Mouse (Mus musculus): ENCODE data around the gene Tmf1.

Tmf1 gene

DNA sequence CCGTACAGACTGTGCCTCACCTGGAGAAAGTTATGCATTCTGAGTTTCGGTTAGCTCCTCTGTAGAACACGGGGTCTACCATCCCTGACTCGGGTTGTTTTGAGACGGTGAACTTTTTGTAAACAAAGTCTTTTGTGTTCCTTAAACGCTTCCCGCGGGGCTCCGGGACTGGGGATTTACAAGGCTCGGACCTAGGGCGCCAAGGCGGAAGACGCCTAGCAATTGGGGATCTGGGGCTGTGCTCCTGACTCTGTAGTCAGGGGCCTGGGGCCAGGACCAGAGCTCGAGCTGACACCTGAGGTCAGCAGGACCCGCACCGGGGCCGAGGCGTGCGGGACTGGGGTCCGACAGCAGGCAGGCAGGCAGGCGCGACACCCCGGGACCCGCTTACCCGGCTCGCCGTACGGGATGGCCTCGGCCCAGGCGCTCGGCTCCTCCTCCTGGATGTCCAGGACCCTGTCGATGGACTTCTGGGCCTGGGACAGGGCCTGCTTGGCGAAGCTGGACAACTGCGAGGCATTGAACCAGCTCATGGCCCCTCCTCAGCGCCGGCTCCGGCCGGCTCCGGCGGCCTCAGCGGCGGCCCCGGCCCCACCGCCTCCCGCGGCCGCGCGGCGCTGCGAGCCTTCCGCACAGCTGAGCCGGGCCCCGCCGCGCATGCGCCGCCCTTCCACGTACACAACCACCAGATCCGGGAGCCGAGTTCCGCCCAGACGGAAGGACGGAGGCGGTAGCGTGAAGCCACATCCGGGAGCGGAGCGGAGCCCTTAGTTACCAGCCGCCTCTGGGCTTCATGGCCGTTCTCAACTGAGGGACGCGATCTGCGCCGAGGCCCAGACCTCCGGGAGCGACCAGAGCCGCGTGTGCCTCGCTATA lies at the start of gene Tmf1:
TSS of gene Tmf1 (minus strand) at position 632 of the 876 bp plus-strand sequence.
- DNase-seq: peak; percentile 95 to 97

- no peak for DNase-seq
These were observed 48.3 kb upstream of the Tmf1 start for GRCm38 (mm10) chr6:97227067-97227847.

DNA sequence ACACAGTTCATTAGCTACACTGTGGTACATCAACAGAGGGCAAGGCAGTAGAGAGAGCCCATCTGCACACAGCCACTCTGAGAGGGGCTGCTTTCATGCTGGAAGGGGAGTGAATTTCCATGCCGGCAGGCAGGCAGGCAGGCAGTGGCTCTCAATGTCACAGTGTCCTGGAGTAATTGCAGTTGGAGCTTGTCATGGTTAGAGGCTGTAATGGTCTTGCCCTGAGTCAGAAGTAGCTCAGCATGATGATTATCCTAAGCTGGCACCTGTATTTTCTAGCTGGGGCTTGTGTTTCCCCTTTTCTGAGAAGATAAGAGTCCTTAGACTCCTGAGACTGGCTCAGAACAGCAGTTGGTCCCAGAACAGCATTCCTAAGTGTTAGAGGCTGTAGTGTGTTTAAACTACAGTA lies 47.2 kb upstream of the Tmf1 start:
- no peak for DNase-seq

DNA sequence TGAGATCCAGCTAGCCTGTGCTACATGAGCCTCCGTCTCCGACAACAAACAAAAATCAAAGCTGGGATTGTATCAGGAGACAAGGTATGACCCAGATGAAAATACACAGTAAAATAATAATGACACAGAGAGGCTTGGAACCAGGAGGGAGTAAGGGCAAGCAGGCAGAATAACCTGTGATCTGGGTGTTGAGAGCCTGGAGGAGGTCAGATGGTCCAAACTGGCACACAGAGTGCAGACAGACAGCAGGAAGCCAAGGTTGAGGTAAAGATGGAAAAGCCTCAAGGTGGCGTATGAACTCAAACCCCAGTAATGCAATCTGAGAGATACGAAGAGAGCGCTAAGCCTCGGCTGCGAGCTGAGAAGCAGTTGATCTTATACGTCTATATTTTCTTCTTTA lies 45.6 kb upstream of the Tmf1 start:
- no peak for DNase-seq

DNA sequence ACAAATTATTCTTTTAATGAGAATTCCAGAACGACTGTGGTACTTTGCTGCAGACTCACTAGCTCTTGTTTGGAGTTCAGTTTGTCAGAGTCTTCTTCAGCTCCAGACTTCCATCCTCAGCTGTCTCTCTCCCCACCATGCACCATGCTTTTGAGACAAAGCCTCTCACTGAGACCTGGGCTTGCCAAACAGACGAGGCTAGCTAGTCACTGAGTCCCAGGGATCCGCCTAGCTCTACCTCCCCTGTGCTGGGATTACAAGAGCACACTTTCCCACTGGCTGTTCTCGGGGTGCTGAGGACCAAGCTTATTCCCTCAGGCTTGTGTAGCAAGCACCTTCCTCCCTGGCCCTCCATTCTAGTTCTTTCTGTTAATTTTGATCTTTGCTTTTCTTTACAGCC lies 44.6 kb upstream of the Tmf1 start:
- no peak for DNase-seq

- no peak for DNase-seq
These were observed 44.1 kb upstream of the Tmf1 start for GRCm38 (mm10) chr6:97222931-97223467.

DNA sequence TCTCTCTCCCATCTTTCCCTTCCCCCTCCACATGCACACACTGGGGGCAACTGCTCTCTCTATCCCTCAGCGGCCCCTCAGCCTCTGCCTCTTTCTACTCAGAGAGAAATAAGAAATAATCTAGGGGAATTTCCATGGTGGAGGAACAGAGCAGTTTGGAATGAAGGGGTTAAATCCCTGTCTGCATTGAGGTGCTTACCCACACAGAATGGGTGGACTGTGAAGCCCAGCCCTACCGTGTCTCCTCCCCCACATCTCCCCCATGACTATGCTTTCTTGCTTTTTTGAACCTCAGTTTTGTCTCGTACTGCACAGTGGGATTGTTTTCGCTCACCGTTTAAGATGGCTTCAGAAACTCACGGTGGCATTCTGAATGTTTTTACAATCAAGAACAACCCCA lies 43.4 kb upstream of the Tmf1 start:
- DNase-seq: no peak

- DNase-seq: peak in 1 of 2 experiments; percentile 10
These were observed 42.5 kb upstream of the Tmf1 start for GRCm38 (mm10) chr6:97221205-97222025.

GRCm38 (mm10) chr6:97220672-97221071 lies 41.8 kb upstream of the Tmf1 start:
- no peak for DNase-seq

DNA sequence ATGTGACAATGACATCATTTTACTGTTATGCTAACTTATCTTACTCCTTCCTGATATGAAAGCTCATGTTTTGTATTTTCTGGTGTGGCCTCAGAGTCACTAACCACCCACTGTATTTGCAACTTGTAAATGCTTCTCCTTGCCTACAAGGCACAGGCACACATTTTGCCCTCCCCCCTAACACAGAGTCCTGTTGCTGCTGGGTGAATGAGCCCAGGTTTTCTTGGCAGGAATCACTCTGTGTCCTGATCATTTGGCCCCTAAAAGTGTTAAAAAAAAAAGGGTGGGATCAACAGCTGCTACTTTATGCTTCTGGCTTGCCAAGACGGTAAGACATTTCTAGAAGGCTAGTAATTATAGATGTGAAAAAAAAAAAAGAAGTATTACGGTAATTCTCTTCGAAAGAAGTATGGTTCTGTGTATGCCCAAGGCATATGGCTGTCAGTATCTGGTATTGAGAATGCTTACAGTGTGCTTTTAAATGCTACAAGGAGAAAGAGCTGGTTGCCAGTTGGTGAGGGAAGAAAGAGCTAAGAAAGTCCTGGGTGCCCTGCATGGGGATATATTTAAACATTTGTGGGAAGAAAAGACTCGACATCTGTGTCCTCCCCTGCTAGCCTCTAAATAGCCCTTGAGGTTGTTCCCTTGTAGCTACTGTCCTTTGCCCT lies 37.4 kb upstream of the Tmf1 start:
- DNase-seq: no peak

GRCm38 (mm10) chr6:97211981-97212380 lies 33.1 kb upstream of the Tmf1 start:
- peak; percentile 71 to 83 for DNase-seq

DNA sequence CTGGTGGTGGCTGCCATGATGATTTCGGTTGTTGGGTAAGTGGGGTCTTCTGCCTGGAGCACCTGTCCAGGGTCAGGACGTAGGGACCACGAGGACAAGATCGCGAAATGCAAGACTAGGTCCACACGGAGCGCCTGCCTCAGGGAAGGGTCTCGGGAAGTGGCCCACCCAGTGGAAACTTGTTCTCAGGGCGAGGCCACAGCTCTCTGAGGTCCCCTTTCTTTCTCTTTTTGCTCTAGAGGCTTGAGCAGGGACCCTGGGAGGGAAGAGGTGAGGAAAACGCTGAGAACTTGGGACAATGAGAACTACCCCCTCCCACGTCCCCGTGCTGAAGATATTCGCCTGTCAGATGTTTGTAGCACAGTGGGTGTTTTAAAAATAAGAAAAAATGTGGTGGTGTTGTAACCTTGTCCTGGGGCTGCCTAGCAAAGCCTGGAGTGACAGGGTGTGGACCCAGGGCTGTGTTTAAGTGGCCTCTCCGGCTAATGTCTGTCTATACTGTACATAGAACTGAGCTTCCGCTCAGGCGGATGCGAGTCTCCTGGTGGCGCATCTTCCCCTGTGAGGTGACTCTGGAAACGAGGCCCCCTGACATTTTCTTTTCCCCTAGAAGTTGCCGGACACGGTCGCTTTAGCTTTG lies 32.2 kb upstream of the Tmf1 start:
- DNase-seq: no peak

- peak; percentile 88 to 89 for DNase-seq
These were observed 31.5 kb upstream of the Tmf1 start, which contains the start of gene Arl6ip5 for GRCm38 (mm10) chr6:97210191-97210961. Gene Arl6ip5 (plus strand): TSS chr6:97210689.

DNA sequence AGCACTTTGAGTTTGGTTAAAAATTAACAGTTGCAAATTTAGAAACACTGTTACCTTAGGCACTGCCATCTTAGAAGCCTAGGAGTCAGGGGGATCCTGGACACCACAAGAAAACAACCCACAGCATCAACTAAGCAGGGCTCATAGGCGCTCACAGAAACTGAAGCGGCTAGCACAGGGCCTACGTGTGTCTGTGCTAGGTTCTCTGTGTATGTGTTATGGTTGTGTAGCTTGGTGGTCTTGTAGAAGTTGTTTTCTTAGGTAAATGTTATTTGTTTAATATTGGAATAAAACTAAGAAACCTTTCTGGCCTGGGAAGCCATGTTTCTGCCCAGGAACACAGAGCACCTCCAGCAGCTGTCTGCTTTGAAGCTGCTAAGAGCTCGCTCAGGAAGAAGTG lies 30.8 kb upstream of the Tmf1 start:
- no peak for DNase-seq

GRCm38 (mm10) chr6:97209201-97209600 lies 30.3 kb upstream of the Tmf1 start:
- DNase-seq: no peak

GRCm38 (mm10) chr6:97208406-97208805 lies 29.5 kb upstream of the Tmf1 start:
- DNase-seq: no peak

DNA sequence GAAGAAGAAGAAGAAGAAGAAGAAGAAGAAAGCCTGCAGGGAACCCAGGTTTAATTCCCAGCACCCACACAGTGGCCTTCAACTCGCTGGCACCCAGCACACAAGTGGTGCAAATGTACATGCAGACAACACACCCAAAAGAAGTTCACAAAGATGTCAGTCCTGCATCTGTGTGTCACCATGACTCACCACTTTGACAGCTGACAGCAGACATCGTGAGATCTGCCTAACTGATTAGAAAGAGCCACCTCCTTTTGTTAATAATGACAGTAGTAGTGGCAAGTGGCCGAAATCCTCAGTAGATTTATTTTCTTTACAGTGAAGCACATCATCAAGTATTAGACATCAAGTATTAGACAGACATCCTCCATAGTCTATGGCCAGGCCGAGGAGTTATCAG lies 28.2 kb upstream of the Tmf1 start:
- DNase-seq: no peak

DNA sequence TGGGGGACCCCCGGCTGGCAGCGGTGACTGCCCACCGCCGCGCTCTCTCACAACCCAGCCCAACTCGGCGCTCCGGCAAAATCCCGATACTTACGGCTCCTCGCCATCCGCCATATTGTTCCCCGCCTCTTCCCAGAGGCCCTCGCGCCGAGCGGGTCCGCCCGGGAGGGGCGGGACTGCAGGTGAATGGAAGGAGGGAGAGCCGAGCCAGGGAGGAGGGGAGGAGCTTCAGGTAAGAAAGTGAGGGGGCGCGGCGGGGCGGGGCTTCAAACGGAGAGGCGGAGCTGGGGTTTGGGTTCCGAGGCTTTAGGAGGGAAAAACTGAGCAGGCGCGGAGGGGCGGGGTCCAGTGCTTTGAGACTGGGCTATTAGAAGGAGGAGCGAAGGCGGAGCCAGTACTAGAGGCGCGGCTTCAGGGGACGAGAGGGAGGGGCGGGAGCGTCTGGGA lies 26.5 kb upstream of the Tmf1 start, which contains the start of gene Uba3:
TSS of gene Uba3 (minus strand) at position 209 of the 447 bp plus-strand sequence.
- DNase-seq: peak; percentile 100

DNA sequence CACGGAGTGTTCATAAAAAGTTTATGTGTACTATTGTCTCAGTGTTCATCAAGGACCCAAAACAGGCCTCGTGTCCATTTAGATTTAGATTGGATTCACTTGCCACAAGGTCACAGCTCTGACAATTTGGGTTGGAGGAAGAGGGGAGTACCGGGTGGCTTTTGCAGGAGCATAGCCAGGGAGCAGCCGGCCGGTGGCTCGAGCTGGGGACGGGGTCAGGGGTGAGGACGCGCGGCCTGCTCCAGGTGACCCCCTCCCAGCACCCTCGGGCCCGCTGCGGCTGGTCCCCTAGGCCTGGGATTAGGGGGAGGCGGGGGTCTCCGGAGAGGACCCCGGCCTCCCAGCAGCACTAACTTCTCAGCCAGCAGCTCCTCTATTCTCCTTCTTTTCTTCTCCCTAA lies 26.0 kb upstream of the Tmf1 start:
- DNase-seq: peak; percentile 55 to 56

DNA sequence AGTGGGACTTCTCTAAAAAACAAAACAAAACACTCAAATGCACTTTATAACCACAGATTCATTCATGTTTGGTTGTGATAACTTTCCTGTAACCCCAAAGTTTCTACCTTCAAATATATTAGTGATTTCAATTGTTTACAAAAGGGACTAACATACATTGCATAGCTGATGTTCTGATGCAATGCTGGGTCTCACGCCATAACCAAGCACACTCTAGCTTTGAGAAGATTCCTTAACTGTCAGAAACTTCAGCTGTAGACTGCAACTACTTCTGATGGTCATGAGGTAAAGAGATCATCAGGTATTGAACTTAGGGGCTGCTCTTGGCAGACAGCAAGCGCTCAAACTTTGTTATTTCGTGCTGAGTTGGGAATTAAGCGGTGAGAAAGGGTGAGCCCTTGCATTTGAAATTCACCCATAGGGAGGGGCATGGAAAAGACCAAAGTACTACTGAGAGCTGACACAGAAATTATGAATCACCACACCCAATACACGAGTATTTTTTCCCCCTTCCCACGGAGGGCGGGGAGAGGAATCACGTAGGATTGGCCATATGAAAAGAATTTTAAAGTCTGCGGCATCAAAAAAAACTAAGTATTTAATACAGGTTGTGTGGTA lies 25.4 kb upstream of the Tmf1 start:
- no peak for DNase-seq

All from cerebellum, postnatal 14 days (tissue).